Mouse (Mus musculus): Measurements from ENCODE around the gene Polr1e. TPM values are rescaled to one million over a fixed set of nuclear protein-coding genes. Genes with fewer than 3 reads are reported as not detected.
"Not testable (repeated sequence)": the region's sequence is repeated elsewhere in the genome, so short reads cannot be mapped to it uniquely, and the experiment has no call there.

The Polr1e gene
- total RNA-seq, 2 experiments from 2014 or later = 11.3 to 12.8 TPM

DNA sequence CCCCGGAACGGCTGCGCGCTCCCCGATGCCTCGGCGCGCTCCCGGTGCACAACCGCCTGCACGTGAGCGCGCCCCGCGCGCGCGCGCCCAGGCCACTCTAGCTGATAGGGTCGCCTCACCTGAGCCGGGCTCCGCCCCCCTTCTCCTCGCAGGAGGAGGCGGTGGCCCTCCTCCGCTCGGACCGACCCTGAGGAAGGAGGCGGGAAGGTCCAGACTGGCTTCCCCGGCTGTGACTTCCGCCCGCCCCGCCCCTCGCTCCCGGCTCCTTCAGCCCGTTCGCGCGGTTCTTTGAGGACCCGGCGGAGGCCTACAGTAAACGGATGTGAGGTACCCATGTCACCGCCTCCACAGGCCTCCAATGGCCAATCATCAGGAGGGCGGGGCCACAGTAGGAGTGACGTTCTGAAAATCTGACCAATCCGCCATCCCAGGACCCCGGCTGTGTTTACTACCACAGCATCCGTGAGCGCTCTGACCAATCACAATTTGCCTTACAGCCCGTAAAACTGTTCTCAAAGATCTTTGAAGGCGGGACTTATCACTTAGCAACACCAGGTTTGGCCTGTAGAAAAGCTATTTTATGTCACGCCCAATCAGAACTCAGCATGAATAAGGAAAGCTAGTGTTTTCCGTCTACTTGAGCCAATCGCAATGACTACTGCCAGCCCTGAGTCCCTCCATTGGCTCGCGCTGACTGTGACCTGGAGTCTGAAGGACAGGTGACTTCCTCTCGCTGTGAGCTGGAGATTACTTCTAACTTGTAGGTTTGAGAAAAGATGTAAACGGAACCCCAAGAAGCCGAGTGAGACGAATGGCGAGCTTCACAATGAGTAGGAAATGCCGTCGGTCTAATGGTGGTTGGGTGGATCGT is 6.0 kb upstream of the Polr1e start, which contains the start of gene Zbtb5:
Gene Zbtb5, minus strand, starts transcription at position 308 of the 871 bp plus-strand sequence.
- peak; percentile 99 to 100 for DNase-seq (ENCODE audit: low spot score in 2 of 2)
- no peak for TF ChIP-seq CTCF (conservative IDR thresholded peaks at IDR 0.05)
- H3K4me3 ChIP-seq = peak within 1 kb of the TSS; percentile 97
- H3K27ac ChIP-seq = peak within 1 kb of the TSS; percentile 94

DNA sequence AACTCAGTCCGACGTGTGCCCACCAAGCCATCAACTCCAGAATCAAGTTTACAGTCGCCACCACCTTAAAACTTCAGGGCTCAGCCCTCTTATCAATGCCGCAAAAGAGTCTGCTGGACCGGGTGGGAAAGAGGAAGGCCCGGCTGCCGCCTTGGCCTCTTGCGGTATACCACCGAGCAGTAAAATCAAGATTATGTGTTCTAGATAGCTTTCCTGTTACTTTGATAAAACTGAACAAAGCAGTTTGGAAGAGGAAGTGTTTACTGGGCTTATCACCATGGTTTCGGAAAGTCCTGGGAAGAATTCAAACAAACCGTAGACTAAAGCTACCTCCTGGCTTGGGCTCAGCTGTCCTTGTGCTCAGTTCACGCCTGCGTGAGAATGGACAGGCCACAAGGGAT is 5.4 kb upstream of the Polr1e start:
- Histone ChIP-seq H3K4me3 (peak overlapping the region; percentile 97), H3K27ac (peak overlapping the region; percentile 90)
- no peak for TF ChIP-seq CTCF (conservative IDR thresholded peaks at IDR 0.05)
- no peak for DNase-seq (ENCODE audit: low spot score in 2 of 2)

DNA sequence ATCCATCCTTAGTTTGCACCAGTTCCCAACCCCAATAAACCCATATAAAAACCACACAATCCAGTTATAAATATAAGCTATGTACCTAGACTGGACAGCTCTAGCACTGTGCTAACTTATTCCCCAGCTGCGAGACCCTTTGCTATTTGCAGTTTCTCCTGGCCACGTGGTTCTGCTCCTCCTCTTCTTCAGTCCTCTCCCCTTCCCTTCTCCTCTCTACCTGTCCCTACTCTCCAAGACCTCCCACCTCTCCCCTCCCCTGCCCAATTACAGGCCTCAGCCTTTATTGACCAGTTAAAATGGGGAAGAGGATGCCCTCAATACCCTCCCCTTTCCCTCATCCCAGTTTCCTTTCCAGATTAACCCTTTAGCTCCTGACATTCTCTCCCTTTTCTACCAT is 4.8 kb upstream of the Polr1e start:
- TF ChIP-seq CTCF (conservative IDR thresholded peaks at IDR 0.05) = no peak

DNA sequence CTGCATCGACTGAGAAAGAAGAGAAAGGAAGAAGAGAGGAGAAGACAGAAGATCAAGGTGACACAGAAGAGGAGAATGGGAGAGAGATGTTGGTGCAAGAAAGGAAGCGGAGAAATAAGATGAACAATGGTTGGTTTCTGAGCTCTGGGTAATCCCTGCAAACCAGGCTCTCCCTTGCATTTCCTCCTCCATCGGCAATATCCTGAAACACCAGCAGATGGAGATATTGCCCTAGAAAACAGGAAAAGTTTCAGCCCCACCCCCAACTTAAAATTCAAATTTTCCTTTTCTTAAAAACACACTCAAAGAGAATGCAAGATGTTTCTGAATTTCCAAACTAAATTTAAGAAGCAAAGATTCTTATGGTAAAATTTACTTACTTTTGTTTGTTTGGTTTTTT is 2.8 kb upstream of the Polr1e start:
- Histone ChIP-seq H3K4me3 (no peak overlapping the region), H3K27ac (no peak overlapping the region)
- DNase-seq (ENCODE audit: low spot score in 2 of 2) = peak; percentile 51 to 74
- TF ChIP-seq CTCF (conservative IDR thresholded peaks at IDR 0.05) = peak; percentile 91

More for the DNA sequence above, 4.8 kb upstream of the Polr1e start:
- Histone ChIP-seq H3K27ac (peak overlapping the region; percentile 90; the same call in 1 of the 2 replicates), H3K4me3 (peak overlapping the region; percentile 97)
- DNase-seq (ENCODE audit: low spot score in 2 of 2) = no peak

DNA sequence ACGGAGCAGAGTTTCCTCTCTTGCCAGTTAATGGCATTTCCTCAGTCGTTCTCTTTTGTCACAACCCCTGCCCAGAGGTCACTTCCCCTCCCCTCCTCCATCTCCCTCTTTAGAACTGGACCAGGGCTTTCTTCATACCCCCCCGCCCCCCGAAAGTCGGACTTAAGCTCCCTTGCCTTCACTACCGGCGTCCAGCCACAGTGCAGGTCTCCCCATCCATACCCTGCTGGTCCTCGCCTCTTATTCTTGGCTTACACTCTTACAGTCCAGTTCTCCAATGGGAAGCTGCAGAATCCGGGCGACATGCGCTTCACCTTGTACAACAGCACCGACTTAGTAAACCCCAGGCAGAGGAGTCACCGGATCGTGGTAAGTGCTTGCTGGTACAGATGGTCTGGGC is 626 bp downstream of the Polr1e start:
- Histone ChIP-seq H3K27ac (peak overlapping the region; percentile 68; the same call in 1 of the 2 replicates), H3K4me3 (peak overlapping the region; percentile 79)
- no peak for TF ChIP-seq CTCF (conservative IDR thresholded peaks at IDR 0.05)
- no peak for DNase-seq (ENCODE audit: low spot score in 2 of 2)

DNA sequence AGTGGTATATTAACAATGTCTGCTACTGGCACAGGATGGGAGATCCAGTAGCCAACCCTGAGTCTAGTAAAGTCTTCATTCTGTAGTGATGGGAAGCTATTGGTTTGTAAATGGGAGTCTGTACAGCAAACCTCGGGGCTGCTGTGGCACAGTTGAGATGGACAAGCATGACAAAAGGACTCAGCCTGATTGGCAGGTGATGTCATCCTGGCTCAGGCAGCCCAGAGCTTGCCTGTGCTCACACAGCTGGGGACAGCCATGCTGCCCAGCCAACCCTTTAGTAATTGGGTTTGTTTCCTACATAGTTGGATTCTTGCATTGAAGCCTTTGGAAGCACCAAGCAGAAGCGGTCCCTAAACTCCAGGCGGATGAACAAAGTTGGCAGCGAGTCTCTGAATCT is 8.1 kb downstream of the Polr1e start:
- Histone ChIP-seq H3K4me3 (no peak overlapping the region), H3K27ac (no peak overlapping the region)
- DNase-seq (ENCODE audit: low spot score in 2 of 2) = no peak
- no peak for TF ChIP-seq CTCF (conservative IDR thresholded peaks at IDR 0.05)

DNA sequence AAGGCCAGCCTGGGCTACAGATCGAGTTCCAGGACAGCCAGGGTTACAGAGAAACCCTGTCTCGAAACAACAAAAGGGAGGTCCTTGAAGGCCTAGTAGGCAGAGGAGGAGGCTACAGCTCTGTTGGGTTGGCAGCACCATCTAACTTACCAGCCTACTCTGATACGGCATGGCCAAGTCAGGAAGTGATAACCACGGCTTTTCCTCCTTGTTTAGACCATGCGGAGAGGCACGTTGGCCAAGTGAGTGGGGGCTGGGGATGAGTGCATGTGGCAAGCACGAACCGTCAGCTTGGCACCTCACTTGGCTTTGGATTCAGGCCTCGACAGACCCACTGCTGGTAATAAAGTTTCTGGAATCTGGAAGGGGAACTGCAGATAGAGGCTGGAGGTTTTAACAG is 14.2 kb downstream of the Polr1e start:
- no peak for TF ChIP-seq CTCF (conservative IDR thresholded peaks at IDR 0.05)
- DNase-seq (ENCODE audit: low spot score in 2 of 2) = no peak
- H3K4me3 ChIP-seq = no peak overlapping the region
- no peak overlapping the region for H3K27ac ChIP-seq

DNA sequence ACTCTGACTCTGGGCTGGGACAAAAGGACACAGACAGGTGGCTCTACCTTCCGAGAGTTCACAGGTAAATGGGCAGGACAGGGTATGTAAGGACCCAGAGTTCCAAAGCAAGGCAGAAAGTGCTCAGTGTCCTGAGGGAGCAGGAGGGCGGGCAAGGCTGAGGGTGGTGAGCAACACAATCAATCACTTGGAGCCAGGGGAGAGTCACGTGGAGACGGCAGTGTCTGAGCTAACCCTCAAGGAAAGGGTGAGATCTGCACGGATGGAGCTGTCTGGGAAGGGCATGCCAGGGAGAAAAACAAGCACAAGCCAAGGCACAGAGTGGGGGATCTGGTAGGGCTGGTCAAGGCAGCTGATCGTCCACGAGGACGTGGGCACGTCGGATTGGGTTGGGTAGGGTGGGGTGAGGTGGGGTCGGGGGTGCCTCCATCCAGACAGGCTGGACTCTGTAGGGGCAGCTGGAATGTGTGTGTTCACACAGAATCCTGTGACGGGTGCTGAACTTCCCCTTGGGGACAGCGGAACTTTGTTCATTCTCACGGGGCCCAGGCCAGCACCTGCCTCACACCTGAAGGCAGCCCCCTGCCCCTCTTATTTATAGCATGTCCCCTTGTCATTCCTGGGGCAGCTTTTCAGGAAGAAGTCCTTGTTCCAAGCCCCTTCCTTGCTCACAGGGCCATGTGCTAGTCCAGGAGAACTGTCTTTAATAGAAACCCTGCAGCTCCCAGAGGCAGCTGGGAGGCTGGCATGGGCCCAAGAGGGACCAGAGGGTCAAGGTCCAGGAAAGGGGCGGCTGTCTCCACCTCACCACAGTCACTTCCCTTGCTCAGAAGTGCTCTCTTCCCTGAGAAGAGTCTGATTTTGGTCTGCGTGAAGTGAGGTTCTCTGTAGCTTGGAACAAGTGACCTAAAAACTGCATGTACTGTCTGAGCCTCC is 16.6 kb downstream of the Polr1e start:
- no peak overlapping the region for H3K4me3 ChIP-seq
- DNase-seq (ENCODE audit: low spot score in 2 of 2) = no peak
- TF ChIP-seq CTCF (conservative IDR thresholded peaks at IDR 0.05) = no peak
- H3K27ac ChIP-seq = no peak overlapping the region

DNA sequence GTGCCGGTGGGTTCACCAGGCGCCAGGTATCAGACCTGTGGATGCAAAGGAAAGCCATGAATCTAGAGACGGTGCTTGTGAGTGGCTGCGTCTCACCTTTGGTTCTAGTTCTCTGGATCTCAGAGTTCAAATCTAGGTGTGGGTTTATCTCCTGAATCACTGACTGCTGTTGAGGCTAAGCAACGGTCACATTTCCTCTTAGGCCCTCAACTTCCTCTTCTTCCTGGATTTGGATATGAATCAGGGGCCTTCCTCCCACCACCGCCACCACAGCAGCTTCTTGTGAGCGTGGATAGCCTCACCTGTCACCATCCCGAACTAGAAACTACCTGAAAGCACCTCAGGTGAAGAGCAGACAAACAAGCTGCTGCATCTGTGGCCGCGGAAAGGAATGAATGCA is 17.7 kb downstream of the Polr1e start:
- no peak for TF ChIP-seq CTCF (conservative IDR thresholded peaks at IDR 0.05)
- H3K27ac ChIP-seq = no peak overlapping the region
- no peak overlapping the region for H3K4me3 ChIP-seq
- no peak for DNase-seq (ENCODE audit: low spot score in 2 of 2)

DNA sequence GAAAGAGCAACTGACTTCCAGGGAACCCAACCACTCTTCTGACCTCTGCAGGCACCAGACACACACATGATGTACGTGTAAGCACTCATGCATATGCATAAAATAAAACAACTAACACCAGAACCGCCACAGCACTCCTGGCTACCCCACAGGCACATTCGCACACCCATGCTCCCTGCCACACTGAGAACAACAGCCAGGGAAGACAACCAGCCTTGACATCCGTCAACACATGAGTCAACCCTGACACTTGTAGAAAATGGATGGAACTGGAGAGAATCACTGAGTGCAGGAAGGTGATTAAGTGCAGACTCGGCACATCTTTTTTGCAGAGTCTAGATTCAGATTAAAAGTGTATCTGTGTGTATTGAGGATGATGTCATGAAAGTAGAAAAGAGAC is 18.2 kb downstream of the Polr1e start:
- no peak for DNase-seq (ENCODE audit: low spot score in 2 of 2)
- Histone ChIP-seq H3K4me3 (no peak overlapping the region), H3K27ac (no peak overlapping the region)
- no peak for TF ChIP-seq CTCF (conservative IDR thresholded peaks at IDR 0.05)

DNA sequence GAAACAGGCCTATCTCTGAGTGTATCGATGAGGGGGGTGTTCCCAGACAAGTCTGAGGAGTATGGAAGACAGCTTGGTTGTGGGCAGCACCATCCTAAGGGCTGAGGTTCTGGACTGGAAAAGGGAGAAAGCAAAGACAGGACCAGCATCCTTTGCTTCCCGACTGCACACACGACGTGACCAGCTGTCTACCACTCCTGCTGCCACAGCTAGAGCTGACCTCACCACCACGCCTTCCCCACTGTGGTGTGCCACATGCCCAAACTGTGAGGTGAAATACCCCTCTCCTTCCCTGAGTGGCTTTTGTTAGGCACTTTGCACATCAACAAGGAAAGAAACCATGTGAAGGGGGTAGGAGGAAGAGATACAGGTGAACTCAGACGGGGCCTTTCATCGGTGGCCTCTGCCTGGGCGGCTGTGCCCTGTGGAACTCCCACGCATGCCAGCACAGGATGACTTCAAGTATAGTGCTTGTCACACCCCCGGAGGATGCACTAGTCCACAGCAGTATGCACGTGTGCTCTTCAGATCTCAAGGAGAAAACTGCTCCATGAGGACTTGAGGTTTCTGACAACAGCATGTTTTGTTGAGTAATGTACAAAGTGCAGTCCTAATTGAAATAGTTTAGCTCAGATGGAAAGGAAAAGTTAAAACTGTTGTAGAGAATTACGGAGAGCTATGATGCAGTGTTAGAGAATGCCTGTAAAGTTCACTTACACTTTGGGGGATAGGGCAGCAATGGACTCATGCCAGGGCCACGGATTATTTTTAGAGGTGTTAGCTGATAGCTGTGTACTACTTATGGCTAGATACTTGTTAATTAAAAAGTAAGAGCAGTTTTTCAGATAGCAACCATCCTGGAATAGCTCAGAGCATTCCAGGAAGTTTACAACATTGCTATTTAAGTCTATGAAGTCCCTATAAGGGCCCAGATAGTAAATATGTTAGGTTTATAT is 19.4 kb downstream of the Polr1e start:
- Histone ChIP-seq H3K4me3 (no peak overlapping the region), H3K27ac (no peak overlapping the region)
- TF ChIP-seq CTCF (conservative IDR thresholded peaks at IDR 0.05) = no peak
- DNase-seq (ENCODE audit: low spot score in 2 of 2) = no peak

DNA sequence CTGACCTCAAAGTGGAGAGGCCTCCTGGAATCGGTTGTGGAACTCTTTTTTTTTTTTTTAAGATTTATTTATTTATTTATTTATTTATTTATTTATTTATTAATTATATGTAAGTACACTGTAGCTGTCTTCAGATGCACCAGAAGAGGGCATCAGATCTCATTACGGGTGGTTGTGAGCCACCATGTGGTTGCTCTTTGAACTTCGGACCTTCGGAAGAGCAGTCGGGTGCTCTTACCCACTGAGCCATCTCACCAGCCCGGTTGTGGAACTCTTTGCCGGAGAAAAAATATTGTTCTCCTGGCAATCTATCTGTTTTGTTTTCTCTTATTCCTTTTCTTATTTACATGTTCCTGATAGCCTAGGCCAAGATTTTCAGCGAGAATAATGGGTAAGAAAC is 20.5 kb downstream of the Polr1e start:
- peak; percentile 71 for TF ChIP-seq CTCF (conservative IDR thresholded peaks at IDR 0.05)
- not testable (repeated sequence) for DNase-seq (ENCODE audit: low spot score in 2 of 2); H3K4me3 ChIP-seq; H3K27ac ChIP-seq

DNA sequence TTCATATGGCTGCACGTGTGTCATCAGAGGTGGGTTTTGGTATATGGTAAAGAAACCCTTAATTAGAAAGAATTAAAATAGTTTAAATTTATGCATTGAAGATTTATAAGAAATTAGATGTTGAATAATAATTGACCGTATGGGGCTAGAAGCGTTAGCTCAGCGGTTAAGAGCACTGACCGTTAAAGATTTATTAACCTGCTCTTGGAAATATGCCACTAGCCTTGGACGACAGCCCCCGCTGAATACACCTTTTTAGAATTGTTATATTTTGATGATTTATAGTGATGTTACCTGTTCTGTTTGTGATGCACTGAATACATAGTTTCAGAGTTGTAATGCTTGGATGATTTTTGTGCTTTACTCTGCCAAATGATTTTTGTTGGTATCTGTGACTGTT is 21.2 kb downstream of the Polr1e start:
- DNase-seq (ENCODE audit: low spot score in 2 of 2); H3K4me3 ChIP-seq; H3K27ac ChIP-seq: not testable (repeated sequence)
